Mouse (Mus musculus) heart, adult 2 months (tissue): Measurements from ENCODE around the gene Fkbp1b.

Experiments
- CTCF ChIP-seq: fragments of 200-600 bp; IDR thresholded peaks from 2 replicates; pipeline ENCODE4 v1.8.1; 2022; ENCODE audit warnings: antibody characterized with exemption, mild to moderate bottlenecking, moderate library complexity
- EP300 ChIP-seq: fragments of 200-500 bp; IDR thresholded peaks from 2 replicates; pipeline ENCODE4 v1.6.1; 2011; ENCODE audit warnings: low read depth, low read length, control low read depth; ENCODE audit not compliant: insufficient read depth
- POLR2A ChIP-seq: fragments of 200-500 bp; IDR thresholded peaks from 2 replicates; pipeline ENCODE4 v1.6.1; 2011; ENCODE audit warnings: mild to moderate bottlenecking, low read depth, low read length, control low read depth; ENCODE audit not compliant: insufficient read depth

DNA sequence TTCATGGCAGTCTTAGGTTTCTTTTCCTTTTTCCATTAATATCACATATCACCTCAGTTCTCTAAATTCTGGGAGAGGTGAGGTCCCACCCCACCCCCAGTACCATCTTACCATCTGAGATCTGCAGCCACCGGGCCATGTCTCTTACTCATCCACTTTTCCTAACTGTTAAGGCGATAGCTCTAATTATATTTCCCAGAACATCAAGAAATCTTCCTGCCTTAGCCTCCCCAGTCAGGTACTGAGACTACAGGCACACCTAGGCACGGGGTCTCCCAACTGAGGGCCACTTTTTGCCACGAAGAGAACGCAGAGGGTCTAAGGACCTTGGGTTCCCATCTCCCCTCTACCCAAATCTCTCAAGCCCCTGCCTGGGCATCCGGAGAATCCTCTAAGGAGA is 32.1 kb upstream of the Fkbp1b start:
- TF ChIP-seq EP300: no peak
- TF ChIP-seq POLR2A: no peak
- no peak for TF ChIP-seq CTCF
